ENCODE assay signal across 12 mouse cellular contexts in the genomic region with DNA sequence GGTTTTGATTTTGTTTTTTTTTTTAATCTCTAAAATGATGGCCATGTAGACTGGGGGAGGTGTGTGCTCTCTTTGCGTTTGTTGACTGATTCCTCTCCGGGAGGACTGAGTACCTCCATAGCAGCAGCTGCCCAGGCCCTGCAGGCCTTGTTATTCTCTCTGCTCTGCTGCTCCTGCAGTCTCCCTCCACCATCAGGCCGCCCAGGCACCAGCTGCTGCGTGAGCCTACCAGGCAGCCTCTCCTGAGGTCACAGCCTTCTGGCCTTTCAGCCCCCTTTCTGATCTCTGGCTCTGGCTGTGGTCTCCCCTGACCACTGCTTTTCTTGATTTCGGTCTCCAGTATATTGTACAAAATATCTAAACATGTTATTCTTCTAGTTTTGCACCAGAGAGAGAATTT. TPM values are rescaled to one million over a fixed set of nuclear protein-coding genes. Genes with fewer than 3 reads are reported as not detected.
DNase-seq lines count a peak whose midpoint lies in the region; ATAC-seq and TF ChIP-seq lines count a peak whose summit lies in the region.
"Had no signal": no experiment of that assay in that cellular context is flagged by ENCODE, and none has a peak within 500 bp of the region (broad histone marks: within the 10 kb centered on the region; RNA-seq: fewer than 3 reads in every experiment).

No protein-coding gene starts in this region.

- peak overlapping the region; percentile 40; the same call in 1 of the 2 replicates for H3K27ac ChIP-seq in heart, embryonic 12.5 days (ENCODE audit: poor library complexity, severe bottlenecking)
- H3K27ac ChIP-seq in heart, adult 2 months, result no peak overlapping the region
- H3K27ac ChIP-seq in lung, embryonic 14.5 days (ENCODE audit: low read depth), result peak overlapping the region; percentile 63
- peak overlapping the region; percentile 49; the same call in 1 of the 2 replicates for H3K27ac ChIP-seq in hindbrain, embryonic 12.5 days
- H3K27ac ChIP-seq in neural tube, embryonic 13.5 days (replicated peaks), result peak overlapping the region; percentile 65; the same call in 1 of the 2 replicates
- H3K27ac ChIP-seq in forebrain, embryonic 16.5 days (ENCODE audit: low read length), result no peak overlapping the region
- H3K27ac ChIP-seq: embryonic facial prominence, embryonic 12.5 days had no signal

- H3K4me1 ChIP-seq in heart, embryonic 12.5 days (replicated peaks), result peaks cover 13% of the 10 kb centered on the region
- no peaks in the 10 kb centered on the region for H3K4me1 ChIP-seq in heart, adult 2 months (ENCODE audit: control insufficient read depth, insufficient read depth, low read length)
- H3K4me1 ChIP-seq in lung, embryonic 14.5 days (ENCODE audit: insufficient read depth), result peaks cover 7% of the 10 kb centered on the region
- peaks cover 5% of the 10 kb centered on the region; the same call in 1 of the 2 replicates for H3K4me1 ChIP-seq in hindbrain, embryonic 12.5 days
- H3K4me1 ChIP-seq in neural tube, embryonic 13.5 days (replicated peaks), result peaks cover 35% of the 10 kb centered on the region
- peaks cover 17% of the 10 kb centered on the region for H3K4me1 ChIP-seq in forebrain, embryonic 16.5 days (replicated peaks; ENCODE audit: control insufficient read depth, insufficient read depth, low read length)

- no peak for TF ChIP-seq POLR2A in heart, adult 2 months (IDR thresholded peaks at IDR 0.05; ENCODE audit: insufficient read depth, low read depth, low read length)

- H3K79me2 ChIP-seq in heart, adult 2 months (replicated peaks; ENCODE audit: control insufficient read depth, insufficient read depth, low read length), result no peaks in the 10 kb centered on the region

- TF ChIP-seq EP300 in heart, adult 2 months (IDR thresholded peaks at IDR 0.05; ENCODE audit: insufficient read depth, low read depth, low read length), result no peak

- H3K27me3 ChIP-seq in heart, embryonic 12.5 days (replicated peaks), result no peaks in the 10 kb centered on the region
- no peaks in the 10 kb centered on the region for H3K27me3 ChIP-seq in heart, adult 2 months (ENCODE audit: control insufficient read depth, insufficient read depth, low read length)
- H3K27me3 ChIP-seq in lung, embryonic 14.5 days (ENCODE audit: insufficient read depth, low read length), result no peaks in the 10 kb centered on the region
- no peaks in the 10 kb centered on the region for H3K27me3 ChIP-seq in hindbrain, embryonic 12.5 days
- no peaks in the 10 kb centered on the region for H3K27me3 ChIP-seq in neural tube, embryonic 13.5 days
- H3K27me3 ChIP-seq in forebrain, embryonic 16.5 days (replicated peaks; ENCODE audit: control insufficient read depth, insufficient read depth, low read length), result no peaks in the 10 kb centered on the region
- H3K27me3 ChIP-seq: embryonic facial prominence, embryonic 12.5 days had no signal

- H3K9ac ChIP-seq in heart, embryonic 12.5 days, result no peak overlapping the region; the same call in 1 of the 2 replicates
- H3K9ac ChIP-seq in heart, adult 2 months (ENCODE audit: low read depth, low read length), result no peak overlapping the region
- H3K9ac ChIP-seq in lung, embryonic 14.5 days, result peak overlapping the region; percentile 2; the same call in 1 of the 2 replicates
- H3K9ac ChIP-seq in hindbrain, embryonic 12.5 days, result no peak overlapping the region; the same call in 1 of the 2 replicates
- no peak overlapping the region for H3K9ac ChIP-seq in neural tube, embryonic 13.5 days
- H3K9ac ChIP-seq in forebrain, embryonic 16.5 days (replicated peaks; ENCODE audit: low read depth, low read length), result no peak overlapping the region
- H3K9ac ChIP-seq: embryonic facial prominence, embryonic 12.5 days had no signal

- no peak overlapping the region for H3K4me2 ChIP-seq in heart, embryonic 12.5 days
- H3K4me2 ChIP-seq in lung, embryonic 14.5 days, result peak overlapping the region; percentile 20; the same call in 1 of the 2 replicates
- no peak overlapping the region for H3K4me2 ChIP-seq in hindbrain, embryonic 12.5 days (replicated peaks)
- H3K4me2 ChIP-seq in neural tube, embryonic 13.5 days, result no peak overlapping the region
- H3K4me2 ChIP-seq in forebrain, embryonic 16.5 days (ENCODE audit: low read length), result no peak overlapping the region
- H3K4me2 ChIP-seq: embryonic facial prominence, embryonic 12.5 days had no signal

- no peak overlapping the region for H3K4me3 ChIP-seq in heart, embryonic 12.5 days
- H3K4me3 ChIP-seq in heart, adult 2 months, result no peak overlapping the region
- H3K4me3 ChIP-seq in lung, embryonic 14.5 days (ENCODE audit: low read depth, low read length), result no peak overlapping the region
- H3K4me3 ChIP-seq in hindbrain, embryonic 12.5 days, result no peak overlapping the region
- no peak overlapping the region for H3K4me3 ChIP-seq in neural tube, embryonic 13.5 days
- H3K4me3 ChIP-seq in forebrain, embryonic 16.5 days (replicated peaks; ENCODE audit: low read length), result no peak overlapping the region
- H3K4me3 ChIP-seq: embryonic facial prominence, embryonic 12.5 days; megakaryocyte, embryonic 14.5 days had no signal

- no peak for TF ChIP-seq CTCF in heart, adult 2 months (IDR thresholded peaks at IDR 0.05)
- no peak for TF ChIP-seq CTCF in lung, embryonic 14.5 days (IDR thresholded peaks at IDR 0.05; ENCODE audit: low read depth)

- 40% methylated on average over 5 of the region's 5 CpGs for WGBS in heart, embryonic 12.5 days
- 73% methylated on average over 5 of the region's 5 CpGs for WGBS in heart, adult 2 months
- WGBS in lung, embryonic 14.5 days, result 20% methylated on average over 5 of the region's 5 CpGs
- WGBS in hindbrain, embryonic 12.5 days, result 24% methylated on average over 5 of the region's 5 CpGs
- 22% methylated on average over 5 of the region's 5 CpGs for WGBS in neural tube, embryonic 13.5 days
- 49% methylated on average over 5 of the region's 5 CpGs for WGBS in forebrain, embryonic 16.5 days

- DNase-seq in heart, adult 2 months, result no peak
- DNase-seq in lung, embryonic 14.5 days, result peak; percentile 38
- no peak for DNase-seq in lung, adult 18-20 months
- DNase-seq in adrenal gland, adult 8-10 months, result no peak
- DNase-seq: layer of hippocampus, adult 9-11 months; liver had no signal

- ATAC-seq in heart, embryonic 12.5 days (ENCODE audit: insufficient number of reproducible peaks, low FRiP score), result no peak
- no peak for ATAC-seq in lung, embryonic 14.5 days (ENCODE audit: insufficient read depth)
- ATAC-seq in hindbrain, embryonic 12.5 days (ENCODE audit: low FRiP score), result no peak
- no peak for ATAC-seq in neural tube, embryonic 13.5 days (ENCODE audit: low read depth)
- ATAC-seq in forebrain, embryonic 16.5 days, result no peak

- intact Hi-C loops in heart, adult 2 months (cut with DNase I), result loop anchor here (5.0 to 10.0 kb wide), 2 partner anchors 205 to 262 kb away; no protein-coding TSS in a partner anchor

- H3K9me3 ChIP-seq in heart, embryonic 12.5 days (replicated peaks), result no peaks in the 10 kb centered on the region
- no peaks in the 10 kb centered on the region for H3K9me3 ChIP-seq in lung, embryonic 14.5 days (ENCODE audit: low read depth, low read length)
- no peaks in the 10 kb centered on the region for H3K9me3 ChIP-seq in hindbrain, embryonic 12.5 days (replicated peaks)
- no peaks in the 10 kb centered on the region for H3K9me3 ChIP-seq in neural tube, embryonic 13.5 days
- H3K9me3 ChIP-seq in forebrain, embryonic 16.5 days (ENCODE audit: control insufficient read depth, low read length), result no peaks in the 10 kb centered on the region
- H3K9me3 ChIP-seq: embryonic facial prominence, embryonic 12.5 days; megakaryocyte, embryonic 14.5 days had no signal

- no peaks in the 10 kb centered on the region for H3K36me3 ChIP-seq in heart, embryonic 12.5 days
- no peaks in the 10 kb centered on the region for H3K36me3 ChIP-seq in heart, adult 2 months (ENCODE audit: control insufficient read depth, insufficient read depth, low read length)
- H3K36me3 ChIP-seq in lung, embryonic 14.5 days (ENCODE audit: insufficient read depth), result 0 out of 2 replicates have a peak, but pooled peaks cover 2% of the 10 kb centered on the region
- no peaks in the 10 kb centered on the region for H3K36me3 ChIP-seq in hindbrain, embryonic 12.5 days
- no peaks in the 10 kb centered on the region for H3K36me3 ChIP-seq in neural tube, embryonic 13.5 days
- H3K36me3 ChIP-seq in forebrain, embryonic 16.5 days (ENCODE audit: control insufficient read depth, insufficient read depth), result no peaks in the 10 kb centered on the region
- H3K36me3 ChIP-seq: embryonic facial prominence, embryonic 12.5 days had no signal

RNA-seq across cellular contexts. Expression of gene Serp2, which starts 56.7 kb away (rescaled TPM):
- 18.5 and 18.8 TPM in 2 replicates for polyA plus RNA-seq in heart, embryonic 12.5 days (2016; fragmentation: Nextera tagmentation; extraction: Ambion mirVana)
- under 1 TPM; 0.60 to 0.64 TPM for total RNA-seq in heart, adult 2 months (2021)
- polyA plus RNA-seq in heart, adult 2 months (2012; rRNA removed), result 0.96 and 1.7 TPM in 2 replicates
- polyA plus RNA-seq in lung, embryonic 14.5 days (2014; fragmentation: Nextera tagmentation; extraction: Ambion mirVana), result 5.8 and 7.7 TPM in 2 replicates
- 59.0 and 59.8 TPM in 2 replicates for polyA plus RNA-seq in hindbrain, embryonic 12.5 days (2016; fragmentation: Nextera tagmentation; extraction: Ambion mirVana)
- 129 and 142 TPM in 2 replicates for polyA plus RNA-seq in neural tube, embryonic 13.5 days (2015; fragmentation: Nextera tagmentation; extraction: Ambion mirVana)
- polyA plus RNA-seq in forebrain, embryonic 16.5 days (2015; fragmentation: Nextera tagmentation; extraction: Ambion mirVana), result 124 and 163 TPM in 2 replicates
- total RNA-seq in adrenal gland, adult 8-10 months (2022), result 1 to 10 TPM; 4.5 to 10.0 (median 6.7) TPM

Comparison
In these comparisons a context has a peak if more than half of its experiments do, and no peak if none do; other contexts are left out.
1. H3K27ac ChIP-seq: peak in heart, embryonic 12.5 days (single experiment), lung, embryonic 14.5 days (single experiment), hindbrain, embryonic 12.5 days (single experiment) and neural tube, embryonic 13.5 days (single experiment); none in heart, adult 2 months (single experiment) and forebrain, embryonic 16.5 days (single experiment).